Mouse (Mus musculus): ENCODE measurements around the gene Bloc1s2. TPM values are rescaled to one million over a fixed set of nuclear protein-coding genes. Genes with fewer than 3 reads are reported as not detected.
A peak's percentile ranks its signal among the peaks of the same experiment; 100 is the strongest.
"Not testable (repeated sequence)": the region's sequence is repeated elsewhere in the genome, so short reads cannot be mapped to it uniquely, and the experiment has no call there.

The Bloc1s2 gene
- polyA plus RNA-seq, 3 experiments from 2014 or later: 122 to 144 (median 132) TPM

DNA sequence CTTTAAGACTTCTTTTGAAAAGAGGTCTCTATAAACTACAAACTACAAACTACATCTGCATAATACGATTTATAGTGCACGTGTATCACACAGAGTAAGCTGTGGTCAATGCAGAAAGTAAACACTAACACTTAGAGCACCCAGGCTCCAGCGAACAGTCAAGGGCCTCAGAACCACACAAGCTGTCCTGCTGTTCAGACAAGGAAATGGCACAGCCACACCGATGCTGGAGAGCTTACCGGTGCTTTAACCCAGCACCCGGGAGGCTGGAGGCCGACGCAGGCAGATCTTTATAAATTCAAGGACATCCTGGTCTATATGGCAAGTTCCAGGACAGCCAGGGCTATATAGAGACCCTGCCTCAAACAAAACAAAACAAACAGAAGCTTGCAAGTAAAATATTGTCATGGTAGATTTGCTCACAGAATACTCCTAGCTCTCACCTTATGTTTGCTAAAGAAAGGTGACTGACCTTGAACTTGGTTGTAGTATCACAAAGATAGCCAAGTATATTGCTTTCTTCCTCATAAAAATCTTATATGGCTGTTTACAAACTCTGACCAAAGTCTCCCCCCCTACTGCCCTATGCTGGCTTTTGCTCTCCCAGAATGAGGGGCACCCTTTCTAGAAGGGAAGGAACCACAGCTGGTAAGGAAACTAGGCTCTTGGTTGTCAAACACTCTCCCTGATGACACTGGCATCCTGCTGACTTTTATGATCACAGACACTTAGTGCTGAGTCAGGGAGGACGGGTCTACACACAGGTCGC is 18.3 kb downstream of the Bloc1s2 start:
- ATAC-seq: no peak

DNA sequence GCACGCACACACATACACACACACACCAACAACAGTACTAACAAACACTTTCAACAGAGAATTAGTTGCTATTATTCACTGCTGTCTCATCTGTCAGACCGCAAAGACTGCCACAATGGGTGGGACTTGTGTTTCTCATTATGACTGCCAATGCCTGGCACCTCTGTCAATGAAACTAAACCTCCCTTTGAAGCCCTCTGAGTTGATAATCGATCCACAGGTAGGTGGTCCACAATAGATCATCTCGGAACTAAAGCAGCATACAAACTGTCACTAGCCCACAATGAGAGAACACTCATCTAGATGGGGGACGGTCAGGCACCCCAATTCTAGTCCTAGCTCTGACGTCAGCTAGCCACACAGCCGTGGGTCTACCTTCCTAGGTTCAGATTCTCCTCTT is 25.1 kb downstream of the Bloc1s2 start:
- ATAC-seq: no peak

DNA sequence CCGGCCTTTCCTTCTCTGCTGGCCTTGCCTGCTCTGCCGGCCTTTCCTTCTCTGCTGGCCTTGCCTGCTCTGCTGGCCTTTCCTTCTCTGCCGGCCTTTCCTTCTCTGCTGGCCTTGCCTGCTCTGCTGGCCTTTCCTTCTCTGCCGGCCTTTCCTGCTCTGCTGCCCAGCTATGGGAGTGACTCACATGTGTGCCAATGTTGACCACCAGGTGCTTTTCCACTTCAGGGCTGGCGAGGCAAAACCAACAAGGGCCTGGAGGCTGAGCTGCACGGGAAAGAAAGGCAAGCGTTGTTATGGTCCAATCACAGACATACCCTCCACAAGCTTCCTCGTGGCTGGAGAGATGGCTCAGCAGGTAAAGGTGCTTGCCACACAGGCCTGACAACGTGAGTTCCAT is 25.6 kb downstream of the Bloc1s2 start:
- ATAC-seq: not testable (repeated sequence)

GRCm38 (mm10) chr19:44117793-44118192 is 28.5 kb downstream of the Bloc1s2 start:
- ATAC-seq: no peak

DNA sequence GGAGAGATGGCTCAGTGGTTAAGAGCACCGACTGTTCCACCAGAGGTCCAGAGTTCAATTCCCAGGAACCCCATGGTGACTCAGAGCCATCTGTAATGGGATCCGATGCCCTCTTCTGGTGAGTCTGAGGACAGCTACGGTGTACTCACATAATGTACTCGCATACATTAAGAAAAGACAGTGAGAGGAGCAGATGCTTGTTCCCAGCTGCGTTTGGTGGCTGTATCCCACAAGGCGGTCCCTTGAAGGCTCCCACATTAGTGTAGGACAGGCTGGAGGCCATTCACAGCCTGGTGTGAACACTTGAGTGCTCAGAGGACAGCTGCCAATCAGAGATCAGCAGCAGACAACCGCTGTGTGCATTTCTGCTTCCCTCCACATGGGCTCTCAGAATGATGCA is 34.5 kb downstream of the Bloc1s2 start:
- no peak for ATAC-seq

DNA sequence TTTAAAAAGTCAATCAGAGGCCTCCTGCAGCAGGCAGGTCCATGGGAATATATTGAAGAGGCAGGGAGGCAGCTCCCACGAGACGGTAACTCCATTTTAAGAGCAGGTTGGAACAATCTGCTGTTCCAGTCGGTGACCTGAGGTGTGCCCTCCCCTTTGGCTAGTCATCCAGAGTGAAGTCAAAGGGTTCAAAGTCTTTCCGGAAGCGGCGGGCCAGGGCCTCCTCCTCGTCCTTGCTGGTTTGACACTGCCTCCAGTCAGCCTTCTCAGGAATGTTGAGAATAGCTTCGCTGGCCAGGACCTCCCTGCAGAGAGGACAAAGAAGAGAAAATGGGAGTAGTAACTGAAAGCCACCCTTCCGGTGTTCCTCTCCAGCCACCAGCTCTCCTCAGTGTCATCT is 35.9 kb downstream of the Bloc1s2 start:
- ATAC-seq: no peak

DNA sequence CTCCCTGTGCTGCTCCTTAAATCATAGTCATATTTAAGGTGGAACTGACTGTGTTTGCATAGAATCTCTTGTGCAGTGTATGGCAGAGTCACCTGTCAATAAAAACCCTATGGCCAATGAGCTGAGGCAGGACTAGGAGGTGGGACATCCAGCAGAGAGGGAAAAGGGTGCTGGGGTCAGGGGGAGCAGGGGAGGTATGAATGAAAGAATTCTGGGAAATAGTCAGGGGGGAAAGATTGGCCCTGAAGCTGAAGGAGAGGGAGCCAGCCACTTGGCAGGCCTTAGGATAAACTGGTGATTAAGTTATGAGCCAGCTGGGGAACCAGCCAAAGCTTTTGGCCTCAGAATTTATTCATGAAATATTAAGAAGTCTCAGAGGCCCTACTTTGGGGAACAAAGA is 37.2 kb downstream of the Bloc1s2 start:
- ATAC-seq: no peak

GRCm38 (mm10) chr19:44107661-44108521 is 38.4 kb downstream of the Bloc1s2 start:
- no peak for ATAC-seq

DNA sequence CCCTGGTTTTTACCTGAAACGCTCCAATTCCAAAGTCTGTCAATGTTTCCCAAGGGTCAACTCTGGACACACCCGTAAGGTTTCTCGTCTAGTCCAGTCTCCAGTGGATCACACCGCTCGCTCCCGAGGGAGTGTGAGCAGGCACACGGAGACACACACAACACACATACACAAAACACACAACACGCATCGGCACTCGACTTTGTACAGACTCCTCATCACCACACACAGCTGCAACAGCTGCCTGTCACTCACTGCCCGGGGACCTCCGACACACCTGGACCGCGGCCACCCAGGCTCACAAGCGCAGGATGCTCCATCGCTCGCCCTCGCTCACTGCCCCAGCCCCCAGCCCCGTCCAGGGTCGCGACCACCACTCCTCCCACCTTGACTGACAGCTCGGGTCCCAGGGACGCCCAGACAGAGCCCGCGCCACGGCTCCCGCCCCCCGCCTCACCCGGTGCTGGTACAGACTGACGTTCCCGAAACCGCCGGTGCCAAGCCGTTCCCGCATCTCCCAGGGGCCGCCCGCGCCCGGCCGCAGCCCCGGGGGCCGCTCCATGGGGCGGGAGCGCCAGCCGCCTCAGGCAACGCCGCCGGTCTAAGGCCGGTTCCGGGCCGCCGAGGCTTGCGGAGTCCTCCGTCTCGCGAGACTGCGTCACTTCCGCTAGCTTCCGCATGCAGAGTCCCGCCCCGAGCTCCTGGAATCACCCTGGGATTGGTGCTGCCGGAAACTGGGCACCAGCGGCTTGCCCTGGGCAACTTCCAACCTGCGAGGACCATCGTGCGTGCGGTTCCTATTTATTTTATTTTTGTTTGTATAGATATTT is 39.2 kb downstream of the Bloc1s2 start, which contains the start of gene Chuk:
TSS of gene Chuk (minus strand) at position 650 of the 830 bp plus-strand sequence.
- peak; percentile 100 for ATAC-seq

- no peak for ATAC-seq
These were observed 41.9 kb downstream of the Bloc1s2 start for GRCm38 (mm10) chr19:44104393-44104792.

GRCm38 (mm10) chr19:44103001-44103400 is 43.2 kb downstream of the Bloc1s2 start:
- ATAC-seq: no peak

GRCm38 (mm10) chr19:44100840-44101239 is 45.4 kb downstream of the Bloc1s2 start:
- ATAC-seq: no peak

Other genes starting within 250 kb of the Bloc1s2 start
- gene Dnmbp, start 206.3 kb downstream of the Bloc1s2 start, polyA plus RNA-seq (2017; shearing (Covaris generic)): 1 to 10 TPM; 3.5 to 7.0 (median 6.7) TPM
- not detected for gene Cpn1, start 159.9 kb downstream of the Bloc1s2 start, polyA plus RNA-seq (2017; shearing (Covaris generic))
- gene Cyp2c23, start 117.2 kb downstream of the Bloc1s2 start, polyA plus RNA-seq (2017; shearing (Covaris generic)): not detected
- 1 to 10 TPM; 3.2 to 7.6 (median 3.3) TPM for gene Erlin1, start 76.7 kb downstream of the Bloc1s2 start, polyA plus RNA-seq (2017; shearing (Covaris generic))
- gene Chuk, start 39.0 kb downstream of the Bloc1s2 start, polyA plus RNA-seq (2017; shearing (Covaris generic)): 10 to 100 TPM; 39.5 to 49.3 (median 40.2) TPM
- gene Cwf19l1, start 10.6 kb downstream of the Bloc1s2 start, polyA plus RNA-seq (2017; shearing (Covaris generic)): 10 to 100 TPM; 23.2 to 37.0 (median 28.4) TPM
- under 1 TPM in 1 of 3 experiments, not detected in 2; 0.10 TPM for gene Pkd2l1, start 46.0 kb upstream of the Bloc1s2 start, polyA plus RNA-seq (2017; shearing (Covaris generic))
- not detected for gene Scd3, start 56.8 kb upstream of the Bloc1s2 start, polyA plus RNA-seq (2017; shearing (Covaris generic))
- 10 to 100 TPM; 24.8 to 27.3 (median 25.3) TPM for gene Scd2, start 147.2 kb upstream of the Bloc1s2 start, polyA plus RNA-seq (2017; shearing (Covaris generic))
- under 1 TPM; 0.29 to 0.81 (median 0.55) TPM for gene Scd4, start 186.6 kb upstream of the Bloc1s2 start, polyA plus RNA-seq (2017; shearing (Covaris generic))